Mouse (Mus musculus) small intestine, adult 2 months (tissue): ENCODE data around the gene Scap.

Experiments used
- CTCF ChIP-seq: fragments of 200-500 bp; IDR thresholded peaks from 2 replicates; pipeline ENCODE4 v1.5.1; 2012; ENCODE audit warnings: low read depth, mild to moderate bottlenecking, control low read depth, inconsistent platforms, low read length, moderate library complexity, mixed read lengths; ENCODE audit not compliant: insufficient replicate concordance, insufficient read length; ENCODE audit errors: extremely low read depth
- POLR2A ChIP-seq: fragments of 200-500 bp; IDR thresholded peaks from 2 replicates; pipeline ENCODE4 v1.6.1; 2012; ENCODE audit warnings: low read depth, mild to moderate bottlenecking, control low read depth, inconsistent platforms, low read length, moderate library complexity

DNA sequence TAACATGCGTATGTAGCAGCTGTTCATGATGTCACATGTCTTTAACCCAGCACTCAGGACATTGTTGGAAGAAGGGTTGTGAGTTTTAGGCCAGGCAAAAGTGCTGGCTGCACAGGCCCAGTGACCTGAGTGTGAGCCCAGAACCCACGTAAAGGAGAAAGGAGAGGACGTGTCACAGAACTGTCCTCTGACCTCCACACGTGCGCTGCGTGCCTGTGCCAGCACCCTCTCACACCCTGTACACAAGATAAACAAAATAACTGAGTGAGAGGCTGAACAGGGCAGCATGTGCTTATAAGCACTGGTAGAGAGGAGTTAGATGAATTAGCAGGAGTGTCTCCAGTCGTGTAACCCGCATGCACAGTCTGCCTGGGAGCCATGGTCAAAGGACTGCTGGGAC lies 16.6 kb upstream of the Scap start:
- TF ChIP-seq CTCF: no peak
- no peak for TF ChIP-seq POLR2A
